Mouse (Mus musculus) liver, adult 2 months (tissue): ENCODE data around the gene Tmem41a.

Source experiments
- CTCF ChIP-seq: fragments of 200-500 bp; IDR thresholded peaks from 2 replicates; pipeline ENCODE4 v1.5.1; 2011; ENCODE audit warnings: low read depth, low read length, control low read depth
- POLR2A ChIP-seq: fragments of 200-500 bp; IDR thresholded peaks from 2 replicates; pipeline ENCODE4 v1.6.1; 2011; ENCODE audit warnings: low read length, control low read depth; ENCODE audit not compliant: insufficient read depth; ENCODE audit errors: extremely low read depth

GRCm38 (mm10) chr16:21904636-21905035 lies 42.7 kb downstream of the Tmem41a start:
- TF ChIP-seq POLR2A = no peak
- TF ChIP-seq CTCF = no peak
